Mouse (Mus musculus): ENCODE results near the gene Sall4.

- TF ChIP-seq POLR2A (IDR thresholded peaks at IDR 0.05; ENCODE audit: low read depth, low read length): no peak
- no peak for TF ChIP-seq CTCF (conservative IDR thresholded peaks at IDR 0.05; ENCODE audit: insufficient read depth, insufficient read length, low read depth, low read length)
These were observed 25.6 kb downstream of the Sall4 start, which contains the start of gene Atp9a for GRCm38 (mm10) chr2:168742059-168742627.
